Mouse (Mus musculus) layer of hippocampus, adult 9-10 months (tissue): Measurements from ENCODE around the gene Ucp2.
A peak's percentile ranks its signal among the peaks of the same experiment; 100 is the strongest.
"Not testable (repeated sequence)": the region's sequence is repeated elsewhere in the genome, so short reads cannot be mapped to it uniquely, and the experiment has no call there.

ENCODE experiments used
- DNase-seq: peaks from one replicate; pipeline ENCODE4 v3.0.0; 2022; ENCODE audit warnings: low spot score

Ucp2 gene

DNA sequence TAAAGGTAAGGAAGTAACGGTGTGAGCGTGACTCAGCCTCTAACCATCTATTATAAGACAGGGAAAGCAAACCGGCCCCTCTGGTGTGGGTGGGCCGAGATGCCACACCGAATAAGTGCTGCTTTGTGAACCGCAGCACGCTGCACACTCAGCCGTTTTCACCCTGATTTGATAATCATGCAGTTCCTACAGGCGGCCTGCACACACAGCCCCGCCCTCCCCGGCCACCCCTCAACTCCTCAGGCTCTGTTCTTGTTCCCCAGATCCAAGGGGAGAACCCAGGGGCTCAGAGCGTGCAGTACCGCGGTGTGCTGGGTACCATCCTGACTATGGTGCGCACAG lies 13.3 kb upstream of the Ucp2 start:
- DNase-seq = no peak

DNA sequence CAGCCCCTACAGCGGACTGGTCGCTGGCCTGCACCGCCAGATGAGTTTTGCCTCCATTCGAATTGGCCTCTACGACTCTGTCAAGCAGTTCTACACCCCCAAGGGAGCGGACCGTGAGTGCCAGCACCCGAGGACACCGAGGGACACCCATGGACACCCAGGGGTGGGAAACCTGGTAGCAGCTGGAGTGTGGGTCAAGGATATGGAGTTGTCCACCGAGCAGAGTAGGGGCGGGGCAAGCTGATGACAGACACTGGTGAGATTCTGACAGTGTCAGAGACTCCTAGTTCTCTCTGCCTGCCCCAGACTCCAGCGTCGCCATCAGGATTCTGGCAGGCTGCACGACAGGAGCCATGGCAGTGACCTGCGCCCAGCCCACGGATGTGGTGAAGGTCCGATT lies 13.0 kb upstream of the Ucp2 start:
- no peak for DNase-seq

DNA sequence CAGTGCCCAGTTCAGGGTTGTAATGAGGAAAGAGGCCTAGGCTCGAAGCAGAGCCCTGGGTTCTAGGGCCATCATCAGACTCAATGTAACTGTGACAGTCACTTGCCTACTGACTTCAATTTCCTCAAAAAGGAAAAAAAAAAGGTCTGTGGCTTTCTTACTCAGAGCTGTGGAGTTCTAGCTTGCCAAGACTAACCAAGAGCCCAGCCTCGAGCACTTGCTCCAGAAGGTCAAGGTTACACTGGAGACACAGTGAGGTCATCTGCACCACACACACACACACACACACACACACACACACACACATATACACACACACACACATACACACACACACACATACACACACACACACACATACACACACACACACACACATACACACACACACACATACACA lies 11.1 kb upstream of the Ucp2 start:
- DNase-seq = not testable (repeated sequence)

DNA sequence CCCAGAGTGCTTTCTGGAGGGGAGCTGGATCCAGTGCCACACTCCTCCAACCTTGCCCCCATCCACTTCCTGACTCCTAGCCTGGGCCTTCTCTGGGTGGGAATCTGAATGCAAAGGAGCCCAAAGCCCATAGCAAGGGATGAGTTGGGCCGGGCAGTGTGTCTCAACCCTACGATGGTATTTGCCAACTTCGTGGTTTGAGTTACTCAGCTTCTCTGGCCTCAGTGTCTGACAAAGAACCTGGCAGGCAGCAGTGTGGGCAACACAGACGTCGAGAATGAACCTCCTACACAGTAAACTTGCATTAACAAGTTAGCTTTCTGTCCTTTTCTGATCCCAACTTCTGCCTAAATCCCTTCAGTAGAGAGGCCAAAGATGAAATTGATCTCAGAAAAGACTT lies 8.6 kb upstream of the Ucp2 start:
- no peak for DNase-seq

DNA sequence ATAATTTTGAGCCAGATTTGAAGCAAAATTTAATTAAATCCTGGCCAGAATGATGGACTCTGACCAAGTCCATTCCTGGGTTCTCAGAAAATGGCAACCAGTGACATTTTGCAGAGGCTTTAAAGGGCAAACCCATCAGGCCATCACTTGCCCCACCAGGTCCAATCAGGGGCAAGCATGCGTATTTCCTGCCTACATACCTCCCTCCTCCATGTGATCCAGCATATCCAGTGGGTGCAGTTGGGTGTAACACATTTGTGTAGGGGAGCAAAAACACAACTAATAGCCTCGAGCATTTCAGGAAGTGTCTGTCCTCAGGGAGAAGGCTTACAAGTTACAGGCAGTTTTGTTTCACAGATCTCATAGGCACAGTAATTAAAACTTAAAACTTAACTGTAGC lies 5.8 kb upstream of the Ucp2 start:
- DNase-seq = no peak

DNA sequence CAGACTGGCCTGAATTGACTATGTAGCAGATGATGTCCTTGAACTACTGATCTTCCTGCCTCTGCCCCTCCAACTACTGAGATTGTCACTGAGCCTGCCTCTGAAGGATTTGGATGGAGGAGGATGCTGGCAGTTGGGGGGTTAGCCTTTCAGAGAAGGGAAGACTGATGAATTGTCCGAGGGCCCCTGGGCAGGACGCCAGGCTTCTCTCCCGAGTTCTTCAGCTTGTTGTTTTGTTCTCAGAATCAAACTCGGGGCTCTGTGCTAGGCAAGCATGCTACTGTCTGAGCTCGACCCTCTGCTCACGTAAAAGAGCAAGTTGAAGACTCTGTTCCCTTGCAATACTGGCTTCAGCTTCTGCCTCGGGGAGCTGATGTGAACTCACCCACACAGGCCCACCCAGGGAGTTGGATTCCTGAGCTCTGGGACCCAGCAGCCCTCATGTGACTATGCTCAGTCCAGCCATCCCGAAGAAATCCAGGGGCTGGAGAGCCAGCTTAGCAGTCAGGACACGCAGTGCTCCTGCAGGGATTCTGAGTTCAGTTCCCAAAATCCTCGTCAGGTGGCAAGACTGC lies 4.6 kb upstream of the Ucp2 start:
- DNase-seq = no peak

DNA sequence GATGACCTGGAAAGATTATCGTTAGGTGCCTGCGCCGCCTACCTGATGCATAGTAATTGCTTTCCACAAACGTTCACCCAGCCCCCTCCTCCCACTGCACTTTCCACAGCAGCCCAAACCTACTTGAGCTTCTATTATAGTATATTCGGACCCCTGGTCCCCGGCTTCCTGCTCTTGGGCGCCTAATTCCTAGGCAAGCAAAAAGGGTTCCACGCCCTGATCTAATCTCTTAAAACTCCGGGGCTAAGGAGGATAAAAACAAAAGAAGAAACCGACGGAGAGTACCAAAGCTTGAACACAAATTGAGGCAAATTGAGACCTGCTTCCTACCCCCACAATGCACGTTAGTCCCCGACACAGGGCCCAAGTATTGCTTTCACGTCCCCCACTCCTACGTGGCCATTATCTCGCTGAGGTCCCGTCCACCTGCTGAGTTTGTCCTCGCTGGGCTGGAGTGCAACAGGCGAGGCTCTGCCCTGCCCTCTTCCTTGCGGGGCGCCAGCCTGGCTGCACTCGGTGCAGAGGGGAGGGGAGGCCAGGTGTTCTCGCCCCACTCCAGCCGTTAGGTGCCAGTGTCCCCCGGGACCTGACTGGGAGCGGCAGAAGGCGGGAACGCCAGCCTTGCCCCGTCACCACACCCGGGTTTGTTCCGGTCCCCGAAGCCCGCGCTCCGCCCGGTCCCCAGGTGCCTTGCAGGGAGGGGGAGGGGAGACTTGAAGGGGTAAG lies 583 bp upstream of the Ucp2 start:
- no peak for DNase-seq

DNA sequence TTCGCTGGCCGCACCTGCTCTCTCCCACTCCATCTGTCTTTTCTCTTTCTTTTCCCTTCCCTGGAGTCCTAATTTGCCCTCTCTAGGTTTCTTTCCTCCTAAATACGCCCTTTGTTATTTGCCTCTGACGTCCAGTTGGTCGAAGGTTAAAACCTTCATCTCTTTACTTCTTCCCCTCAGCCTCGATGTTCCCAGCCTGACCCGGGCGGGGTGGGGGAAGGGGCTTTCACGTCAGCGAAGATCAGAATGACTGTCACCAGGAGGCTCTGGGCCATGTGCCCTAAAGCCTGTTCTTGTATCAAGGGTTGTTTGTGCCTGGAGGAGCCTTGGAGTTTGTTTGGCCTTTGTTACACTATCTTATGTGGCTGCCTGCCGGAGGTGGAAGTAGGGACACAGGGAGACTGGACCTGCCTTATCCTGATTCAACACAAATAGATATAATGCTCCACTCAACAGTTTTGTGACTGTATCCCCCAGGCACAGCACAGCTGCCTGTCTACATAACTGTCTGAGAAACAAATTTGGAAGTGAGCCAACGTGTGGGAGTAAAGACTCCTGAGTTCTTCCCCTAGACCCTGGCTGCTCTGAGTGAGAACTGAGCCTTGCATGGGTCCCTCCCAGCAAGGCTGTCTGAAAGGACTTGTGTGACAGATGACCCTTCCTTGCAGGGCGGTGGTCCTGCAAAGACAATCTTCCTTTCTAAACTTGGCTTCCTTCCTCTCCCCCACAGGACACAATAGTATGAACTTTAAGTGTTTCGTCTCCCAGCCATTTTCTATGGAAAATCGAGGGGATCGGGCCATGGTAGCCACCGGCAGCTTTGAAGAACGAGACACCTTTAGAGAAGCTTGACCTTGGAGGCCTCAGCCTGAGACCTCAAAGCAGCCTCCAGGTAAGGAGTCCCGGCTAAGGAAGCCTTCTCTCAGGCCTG lies 612 bp downstream of the Ucp2 start:
- peak; percentile 41 for DNase-seq

DNA sequence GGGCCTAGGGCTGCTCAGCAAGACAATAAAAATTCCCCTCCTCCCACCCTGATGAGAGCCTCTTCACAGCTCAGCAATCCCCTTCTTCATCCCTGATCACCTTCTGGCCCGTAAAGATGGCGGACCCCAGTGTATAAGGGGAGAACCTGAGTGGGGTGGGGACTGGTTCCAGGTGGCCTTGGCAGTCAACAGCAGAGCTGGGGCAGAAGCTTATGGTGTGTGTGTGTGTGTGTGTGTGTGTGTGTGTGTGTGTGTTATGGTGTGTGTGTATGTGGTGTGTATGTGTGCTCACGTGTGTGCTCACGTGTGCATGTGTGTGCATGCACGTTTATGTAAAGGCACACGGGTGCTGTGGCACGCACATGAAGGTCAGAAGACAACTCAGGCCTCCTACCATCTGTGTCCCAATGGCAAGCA lies 1.3 kb downstream of the Ucp2 start:
- DNase-seq = no peak

DNA sequence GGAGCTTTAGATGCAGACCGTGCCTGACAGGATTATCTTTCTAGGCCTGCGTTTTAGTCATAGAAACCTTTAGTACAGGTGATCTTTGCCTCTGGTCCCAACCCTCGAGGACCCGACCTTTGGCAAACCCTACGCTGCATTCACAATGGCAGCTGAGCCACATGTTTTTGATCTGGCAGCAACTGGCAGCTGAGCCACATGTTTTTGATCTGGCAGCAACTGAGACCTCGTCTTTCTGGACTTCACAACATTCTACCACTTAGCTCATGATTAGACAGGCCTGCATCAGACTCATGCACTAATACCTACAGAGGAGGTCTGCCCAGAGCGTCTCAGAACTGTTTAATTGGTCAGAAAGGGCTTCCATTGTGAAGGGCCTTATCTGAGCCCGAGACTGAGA lies 1.9 kb downstream of the Ucp2 start:
- DNase-seq = no peak

DNA sequence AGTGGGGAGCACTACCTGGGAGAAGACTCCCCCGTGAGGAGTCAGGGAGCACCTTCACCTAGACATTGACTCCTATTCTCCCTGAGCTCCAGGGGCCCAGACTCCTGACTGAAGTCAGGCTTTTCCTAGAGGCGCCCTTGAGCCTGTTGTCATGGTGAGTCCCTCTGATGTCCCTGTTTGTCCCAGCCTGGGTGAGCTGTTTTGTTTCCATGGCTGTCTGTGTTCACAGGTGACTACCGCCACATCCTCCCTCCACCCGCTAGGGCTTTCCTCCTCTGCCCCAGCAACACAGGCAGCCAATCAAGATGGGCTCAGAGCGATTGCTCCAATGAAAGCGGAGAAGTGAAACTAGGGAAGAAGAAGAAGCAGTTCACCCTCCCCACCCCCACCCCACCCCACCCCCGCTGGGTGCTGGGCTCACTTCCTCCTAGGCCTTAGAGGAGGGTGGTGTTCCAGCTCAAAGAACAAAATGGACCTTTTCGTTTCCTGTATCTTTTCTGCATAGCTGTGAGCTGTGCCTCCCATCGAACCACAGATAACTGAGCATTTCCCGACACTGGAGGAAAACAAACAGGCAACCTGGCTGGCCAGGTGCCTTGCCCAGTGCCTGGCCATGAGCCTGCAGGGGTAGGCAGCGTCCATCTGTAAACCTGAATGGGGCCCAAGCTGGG lies 2.6 kb downstream of the Ucp2 start:
- DNase-seq = peak; percentile 63

DNA sequence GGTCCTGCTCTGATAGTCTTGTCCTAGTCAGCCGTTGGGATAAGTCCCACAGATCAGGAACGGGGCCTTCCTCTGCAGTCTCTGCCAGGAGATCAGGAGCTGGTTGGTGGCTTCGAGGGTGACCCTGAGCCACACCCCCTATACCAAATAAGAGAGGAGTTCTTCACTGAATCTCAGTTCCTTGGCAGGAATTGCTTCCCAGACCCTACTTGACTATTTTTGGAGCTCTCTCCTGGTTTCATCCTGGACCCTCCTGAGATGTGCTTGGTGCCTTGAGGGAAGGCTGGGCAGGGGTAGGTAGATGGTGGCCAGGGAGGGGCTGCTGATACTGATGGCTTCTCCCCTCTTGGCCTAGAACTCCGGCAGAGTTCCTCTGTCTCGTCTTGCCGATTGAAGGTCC lies 3.2 kb downstream of the Ucp2 start:
- no peak for DNase-seq

DNA sequence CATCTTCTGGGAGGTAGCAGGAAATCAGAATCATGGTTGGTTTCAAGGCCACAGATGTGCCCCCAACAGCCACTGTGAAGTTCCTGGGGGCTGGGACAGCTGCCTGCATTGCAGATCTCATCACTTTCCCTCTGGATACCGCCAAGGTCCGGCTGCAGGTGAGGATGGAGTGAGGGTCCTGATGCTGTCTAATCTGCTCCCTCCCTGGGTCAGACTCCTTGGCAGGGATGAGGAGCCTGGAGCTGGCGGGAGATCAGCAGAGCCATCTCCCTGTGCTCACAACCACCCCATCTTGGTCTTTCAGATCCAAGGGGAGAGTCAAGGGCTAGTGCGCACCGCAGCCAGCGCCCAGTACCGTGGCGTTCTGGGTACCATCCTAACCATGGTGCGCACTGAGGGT lies 3.7 kb downstream of the Ucp2 start:
- DNase-seq = no peak

DNA sequence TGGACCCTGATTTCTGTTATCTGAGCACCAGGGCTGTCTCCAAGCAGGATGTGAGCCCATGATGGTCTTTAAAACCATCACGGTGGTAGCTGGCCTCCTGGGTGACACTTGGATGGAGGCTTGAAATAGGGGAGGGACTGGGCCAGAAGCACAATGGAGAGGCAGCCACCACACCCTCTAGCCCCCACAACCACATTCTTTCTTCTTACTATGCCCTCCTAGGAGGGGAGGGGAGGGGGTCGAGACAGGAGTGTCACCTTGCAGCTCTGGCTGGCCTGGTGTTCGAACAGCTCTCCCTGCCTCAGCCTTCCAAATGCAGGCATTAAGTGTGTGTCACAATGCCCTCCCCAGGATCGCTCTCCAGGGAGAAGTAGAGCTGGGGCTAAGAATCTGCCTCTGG lies 4.3 kb downstream of the Ucp2 start:
- no peak for DNase-seq

DNA sequence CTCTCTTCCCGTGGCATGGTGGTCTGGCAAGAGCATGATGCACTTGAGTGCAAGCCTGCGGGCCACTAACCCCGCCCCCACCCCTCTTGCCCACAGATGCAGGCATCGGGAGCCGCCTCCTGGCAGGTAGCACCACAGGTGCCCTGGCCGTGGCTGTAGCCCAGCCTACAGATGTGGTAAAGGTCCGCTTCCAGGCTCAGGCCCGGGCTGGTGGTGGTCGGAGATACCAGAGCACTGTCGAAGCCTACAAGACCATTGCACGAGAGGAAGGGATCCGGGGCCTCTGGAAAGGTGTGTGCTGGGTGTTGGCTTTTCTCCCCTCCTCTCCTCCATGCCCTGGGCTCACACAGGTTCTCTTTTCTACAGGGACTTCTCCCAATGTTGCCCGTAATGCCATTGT lies 4.8 kb downstream of the Ucp2 start:
- no peak for DNase-seq

DNA sequence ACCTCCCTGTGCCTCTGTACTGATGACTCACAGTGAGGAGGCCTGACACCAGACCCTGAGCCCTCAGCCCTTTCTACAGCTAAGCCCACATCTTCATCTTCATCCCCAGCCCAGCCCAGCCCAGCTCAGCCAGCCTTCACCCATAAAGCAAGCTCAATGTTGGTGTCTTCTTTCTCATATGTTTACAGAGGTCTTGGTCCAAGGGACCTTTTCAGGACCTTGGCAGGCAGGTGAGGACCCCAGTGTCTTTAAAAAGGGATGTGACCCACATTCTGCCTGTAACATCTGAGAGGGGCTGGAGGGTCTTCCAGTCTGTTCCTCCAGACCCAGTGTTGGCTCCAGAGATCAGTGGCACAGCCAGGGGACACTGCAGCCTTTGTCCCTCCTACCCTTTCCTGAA lies 6.3 kb downstream of the Ucp2 start:
- DNase-seq = no peak

DNA sequence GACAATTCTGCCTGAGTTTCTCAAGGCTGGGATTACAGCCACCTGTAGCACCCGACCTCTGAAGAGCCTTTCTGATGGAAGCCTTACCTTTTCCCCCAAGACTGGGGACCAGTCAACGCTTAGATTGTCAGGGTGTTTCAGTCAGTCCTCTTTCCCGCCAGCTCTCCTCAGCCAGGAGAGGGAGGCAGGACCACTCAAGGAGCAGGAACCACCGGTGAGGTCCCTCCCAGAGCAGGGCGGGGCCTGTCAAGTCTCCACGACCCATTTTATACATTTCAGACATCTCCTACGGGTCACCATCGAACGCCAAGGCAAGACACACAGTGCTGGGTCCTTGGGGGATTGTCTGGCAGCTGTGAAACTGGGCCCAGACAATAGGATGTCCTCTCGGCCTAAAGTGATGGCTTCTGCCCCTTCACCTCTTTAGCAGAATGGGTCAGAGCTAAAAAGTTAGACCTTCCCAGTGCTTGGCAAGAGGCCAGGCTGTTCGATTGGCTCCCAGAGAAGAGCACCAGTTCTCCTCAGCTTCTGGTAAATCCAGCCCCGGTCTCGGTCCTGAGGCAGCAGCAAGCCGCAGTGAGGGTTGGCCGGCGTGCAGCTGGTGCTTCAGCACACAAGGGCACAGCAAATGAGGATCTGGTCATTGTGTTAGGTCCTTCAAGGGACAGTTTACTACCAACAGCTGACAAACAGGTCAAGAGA lies 7.3 kb downstream of the Ucp2 start:
- DNase-seq = no peak

DNA sequence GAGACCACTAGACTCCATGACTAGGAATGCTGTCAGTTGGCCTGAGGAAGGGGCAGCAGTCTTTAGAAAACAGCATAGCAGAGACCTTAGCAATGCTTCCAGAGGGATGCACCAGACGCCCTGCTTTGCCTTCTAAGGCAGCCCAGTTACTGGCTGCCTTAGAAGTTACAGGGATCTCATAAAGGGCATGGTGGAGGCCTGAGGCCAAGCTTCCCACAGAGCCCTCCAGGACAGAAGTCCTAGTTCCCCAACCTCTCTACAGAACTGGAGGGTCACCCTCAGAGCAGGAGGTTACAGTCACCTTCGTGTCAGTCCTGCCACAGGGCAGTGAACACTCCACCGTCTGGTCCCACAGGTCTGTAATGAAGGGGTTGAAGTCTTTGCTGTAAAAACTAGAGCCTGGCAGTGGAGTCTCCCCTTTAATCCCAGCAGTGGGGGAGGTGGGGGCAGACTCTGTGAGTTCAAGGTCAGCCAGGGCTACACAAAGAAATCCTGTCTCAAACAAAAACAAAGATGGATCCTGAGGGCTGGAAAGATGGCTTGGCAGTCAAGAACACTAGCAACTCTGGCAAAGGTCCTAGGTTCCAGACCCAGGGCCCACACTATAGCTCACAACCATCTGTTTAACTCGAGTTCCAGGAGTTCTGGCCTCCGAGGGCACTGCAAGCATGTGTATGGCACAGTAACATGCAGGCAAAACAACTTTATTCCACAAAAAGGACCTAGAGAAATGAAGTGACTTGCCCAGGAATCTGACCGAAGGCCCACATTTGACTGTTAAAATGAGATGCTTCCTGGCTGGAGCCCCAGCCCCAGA lies 8.1 kb downstream of the Ucp2 start:
- DNase-seq = no peak

DNA sequence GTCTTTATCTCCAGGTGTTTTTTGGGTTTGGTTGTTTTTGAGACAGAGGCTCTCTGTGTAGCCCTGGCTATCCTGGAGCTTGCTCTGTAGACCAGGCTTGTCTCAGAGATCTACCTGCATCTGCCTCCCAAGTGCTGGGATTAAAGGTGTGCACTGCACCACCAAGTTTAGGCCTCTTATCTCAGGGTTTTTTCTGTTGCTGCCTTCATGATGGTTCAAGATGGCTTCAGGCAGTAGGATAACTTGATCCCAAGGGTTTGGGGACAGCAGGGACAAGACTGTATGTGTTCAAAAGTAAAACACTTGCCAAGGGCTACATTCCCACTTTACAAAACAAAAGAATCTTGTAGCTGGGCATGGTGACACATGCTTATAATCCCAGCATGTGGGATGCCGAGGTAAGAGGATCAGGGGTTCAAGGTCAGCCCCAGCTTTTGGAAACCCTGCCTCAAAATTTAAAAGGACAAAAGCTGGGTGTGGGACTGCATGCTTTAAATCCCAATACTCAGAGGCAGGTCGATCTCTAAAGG lies 8.8 kb downstream of the Ucp2 start:
- no peak for DNase-seq

DNA sequence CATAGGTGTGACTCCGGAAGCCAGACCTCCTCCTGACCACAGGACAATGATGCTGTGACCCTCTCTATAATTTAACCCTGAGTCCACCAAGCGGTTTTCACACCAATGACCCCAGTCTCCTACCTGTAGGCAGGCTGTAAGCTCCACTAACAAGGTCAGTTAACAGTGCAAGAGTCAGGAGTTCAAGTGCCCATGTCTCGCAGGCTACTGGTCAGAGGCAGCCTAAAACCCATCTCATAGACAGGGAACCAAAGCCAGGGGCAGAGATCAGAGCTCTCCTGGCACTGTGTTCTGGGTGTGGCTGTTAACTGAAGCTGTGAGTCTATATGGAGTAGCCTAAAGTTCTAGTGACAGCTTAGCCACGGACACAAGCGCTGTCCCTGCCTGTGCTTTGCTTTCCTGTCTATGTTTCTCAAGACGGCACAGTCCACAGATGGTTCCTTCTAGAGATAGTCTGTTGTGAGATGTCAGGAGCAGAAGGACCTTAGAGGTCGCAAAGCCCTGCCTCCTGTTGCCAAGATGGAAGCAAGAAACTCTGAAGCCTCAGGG lies 9.3 kb downstream of the Ucp2 start:
- DNase-seq = no peak

DNA sequence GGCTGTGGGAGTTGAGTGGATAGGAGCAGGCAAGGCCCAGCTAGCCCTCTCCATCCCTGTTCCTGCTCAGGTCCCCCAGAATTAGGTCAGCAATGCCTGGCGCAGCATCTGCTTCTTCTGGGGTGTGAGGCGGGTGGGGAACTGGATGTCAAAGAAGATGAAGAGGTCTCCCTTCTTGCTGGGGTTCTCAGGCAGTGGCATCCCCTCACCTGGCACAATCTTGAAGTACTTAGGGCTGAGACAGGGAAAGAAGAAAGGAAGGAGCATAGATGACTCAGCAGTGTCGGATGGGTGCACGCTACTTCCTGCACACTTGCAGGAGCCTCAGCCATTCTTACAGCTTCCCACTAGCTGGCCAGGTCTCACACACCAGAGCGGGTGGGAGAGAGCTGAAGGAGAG lies 9.9 kb downstream of the Ucp2 start:
- no peak for DNase-seq
